Mouse (Mus musculus) Patski (cell line): ENCODE measurements around the gene Deup1. TPM values are rescaled to one million over a fixed set of nuclear protein-coding genes. Genes with fewer than 3 reads are reported as not detected.

ENCODE experiments used
- ATAC-seq: fragments of 100-300 bp; one replicate; pipeline ENCODE4 v1.8.0; 2021
- CTCF ChIA-PET: fragments of 350-600 bp; sonication (Branson Sonifier 250); formaldehyde crosslinking; loops from one replicate; lab custom pipeline; 2022; ENCODE audit warnings: inconsistent platforms; lab: Charles Lee
- POLR2A ChIA-PET: fragments of 350-600 bp; sonication (Branson Sonifier 250); formaldehyde crosslinking; loops from one replicate; lab custom pipeline; 2022; ENCODE audit warnings: antibody characterized with exemption, inconsistent platforms; lab: Charles Lee
- DNase-seq: peaks from one replicate; pipeline ENCODE4 v3.0.0-alpha.2; 2011; ENCODE audit warnings: low read depth, low spot score
- H3K27me3 ChIP-seq: fragments of 371-371 bp; one replicate; pipeline ENCODE4 v1.5.1; 2021
- CTCF ChIP-seq: fragments of 100-300 bp; IDR thresholded peaks from one replicate; pipeline ENCODE4 v1.5.1; 2021
- in situ Hi-C: fragments of 300-500 bp; cut with MboI; formaldehyde crosslinking; loops from 3 replicates; pipeline ENCODE4 v1.11.1; 2018; ENCODE audit warnings: low pct_unique_long_range_greater_than_20kb, mixed read lengths
- polyA plus RNA-seq: library from polyadenylated mRNA; unstranded; gene quantifications from one replicate; pipeline ENCODE4 v1.2.3, GENCODE M21; 2021

Deup1 gene
- polyA plus RNA-seq, 1 experiment from 2014 or later = not detected

GRCm38 (mm10) chr9:15517979-15518378 is 109.8 kb downstream of the Deup1 start:
- POLR2A ChIA-PET = no interaction called here
- ATAC-seq (no peak), DNase-seq (no peak)
- in situ Hi-C loops = no loop called here
- no peaks in the 10 kb centered on the region for H3K27me3 ChIP-seq
- no peak for TF ChIP-seq CTCF
- CTCF ChIA-PET = no interaction called here

DNA sequence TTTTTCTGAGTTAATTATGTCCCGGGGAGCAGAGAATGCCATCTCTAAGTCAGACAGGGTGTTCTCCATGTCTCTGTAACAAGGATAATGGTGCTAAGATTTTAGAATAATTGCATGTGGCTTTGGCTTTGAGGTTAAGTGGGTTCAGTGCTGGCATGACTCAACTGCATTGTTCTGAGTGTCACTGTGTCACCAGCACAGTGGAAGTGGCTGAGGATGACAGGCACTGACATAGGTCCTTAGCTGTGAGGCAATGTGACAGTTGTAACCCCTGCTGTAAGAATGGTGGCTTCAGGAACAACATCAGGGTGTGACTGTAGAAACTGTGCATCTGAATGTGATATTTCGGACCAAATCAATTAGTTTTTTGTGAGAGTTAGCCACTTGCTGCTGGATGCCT is 111.7 kb downstream of the Deup1 start:
- DNase-seq (no peak), ATAC-seq (no peak)
- in situ Hi-C loops = no loop called here
- ChIA-PET POLR2A (no interaction called here), CTCF (no interaction called here)
- no peak for TF ChIP-seq CTCF
- no peaks in the 10 kb centered on the region for H3K27me3 ChIP-seq

- ChIA-PET CTCF (interaction anchor here (1.1 to 1.4 kb wide), 3 partner anchors 9 to 18 kb away, joined by 3 to 5 read pairs (median 3); no protein-coding TSS in a partner anchor), POLR2A (no interaction called here)
- in situ Hi-C loops = no loop called here
- H3K27me3 ChIP-seq = no peaks in the 10 kb centered on the region
- ATAC-seq (peak; percentile 92), DNase-seq (no peak)
- TF ChIP-seq CTCF = no peak
Observed at GRCm38 (mm10) chr9:15512918-15513317, 114.8 kb downstream of the Deup1 start.

DNA sequence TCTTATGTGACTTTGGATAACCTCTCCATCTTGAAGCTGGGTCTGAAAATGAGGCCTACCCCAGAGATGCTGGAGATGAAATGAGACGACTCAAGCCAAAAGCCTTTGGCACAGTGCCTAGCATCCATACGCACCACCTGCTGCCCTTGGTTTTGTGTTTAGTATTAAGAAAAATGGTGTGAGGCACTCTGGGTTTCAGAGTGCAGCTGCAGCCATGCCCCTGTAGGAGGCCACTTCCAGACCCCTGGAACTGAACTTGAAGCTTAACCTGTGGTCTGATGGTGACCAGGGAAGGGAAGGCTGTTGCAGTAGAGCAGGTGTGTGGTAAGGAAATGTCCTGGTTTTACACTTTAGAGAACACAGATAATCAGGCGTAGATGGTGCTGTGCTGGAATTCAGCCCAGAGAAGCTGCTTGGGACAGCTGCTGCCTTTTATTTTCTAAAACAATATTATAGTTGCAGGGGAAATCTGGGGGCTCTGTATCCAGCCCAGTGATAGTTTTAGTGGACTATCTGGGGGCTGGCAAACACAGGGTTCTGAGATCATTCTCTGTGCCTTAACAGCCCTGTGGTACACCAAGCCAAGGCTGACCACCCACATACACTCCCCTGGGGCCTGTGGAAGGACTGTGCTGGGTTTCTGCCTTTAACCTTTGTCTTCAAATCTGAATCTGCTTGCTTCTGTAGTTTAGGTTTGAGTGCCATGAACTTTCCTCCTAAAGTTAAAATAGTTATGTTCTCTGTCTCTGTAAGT is 117.0 kb downstream of the Deup1 start:
- in situ Hi-C loops = no loop called here
- no peak for DNase-seq
- no peaks in the 10 kb centered on the region for H3K27me3 ChIP-seq
- POLR2A ChIA-PET = interaction anchor here (0.7 kb wide), 1 partner anchor 51 kb away, joined by 3 read pairs; no protein-coding TSS in a partner anchor
- TF ChIP-seq CTCF = no peak
- ATAC-seq = no peak
- CTCF ChIA-PET = interaction anchor here (1.5 kb wide), 1 partner anchor 16 kb away, joined by 7 read pairs; no protein-coding TSS in a partner anchor

Other genes starting within 250 kb of the Deup1 start
- 15.8 TPM for gene Smco4, start 134.5 kb downstream of the Deup1 start, polyA plus RNA-seq
- 11.4 TPM for gene Slc36a4, start 81.8 kb upstream of the Deup1 start, polyA plus RNA-seq
- gene Mtnr1b, start 246.6 kb upstream of the Deup1 start, polyA plus RNA-seq = not detected